Mouse (Mus musculus) limb, embryonic 14.5 days (tissue): Measurements from ENCODE around the gene Prune2. TPM values are rescaled to one million over a fixed set of nuclear protein-coding genes. Genes with fewer than 3 reads are reported as not detected.
A peak's percentile ranks its signal among the peaks of the same experiment; 100 is the strongest.

ENCODE experiments used
- ATAC-seq: fragments of 200-750 bp; cut with Nextera tagmentation; 2 replicates; pipeline ENCODE4 v1.8.0; 2017; ENCODE audit warnings: low read depth, moderate number of reproducible peaks, moderate TSS enrichment; ENCODE audit not compliant: low FRiP score
- DNase-seq: peaks from one replicate; pipeline ENCODE4 v3.0.0-alpha.2; 2015; ENCODE audit warnings: low spot score
- H3K27ac ChIP-seq: fragments of 300-500 bp; sonication (generic); replicated peaks from 2 replicates; pipeline ENCODE4 v1.5.1; 2014; ENCODE audit warnings: low read depth, mild to moderate bottlenecking, low read length, moderate library complexity, mixed read lengths
- H3K27me3 ChIP-seq: fragments of 300-500 bp; sonication (generic); 2 replicates; pipeline ENCODE4 v1.6.1; 2014; ENCODE audit warnings: low read length, mixed read lengths; ENCODE audit not compliant: control insufficient read depth, insufficient read depth
- H3K36me3 ChIP-seq: fragments of 300-500 bp; sonication (generic); 2 replicates; pipeline ENCODE4 v1.6.1; 2014; ENCODE audit warnings: mild to moderate bottlenecking, low read length, moderate library complexity, mixed read lengths; ENCODE audit not compliant: control insufficient read depth, insufficient read depth
- H3K4me1 ChIP-seq: fragments of 300-500 bp; sonication (generic); 2 replicates; pipeline ENCODE4 v1.6.1; 2014; ENCODE audit warnings: antibody characterized with exemption, low read length, mixed read lengths; ENCODE audit not compliant: control insufficient read depth, insufficient read depth
- H3K4me2 ChIP-seq: fragments of 300-500 bp; sonication (generic); replicated peaks from 2 replicates; pipeline ENCODE4 v1.6.1; 2014; ENCODE audit warnings: low read depth, mild to moderate bottlenecking, low read length, moderate library complexity; ENCODE audit not compliant: severe bottlenecking
- H3K4me3 ChIP-seq: fragments of 300-500 bp; sonication (generic); replicated peaks from 2 replicates; pipeline ENCODE4 v1.5.1; 2014; ENCODE audit warnings: low read length
- H3K9ac ChIP-seq: fragments of 300-500 bp; sonication (generic); 2 replicates; pipeline ENCODE4 v1.6.1; 2014; ENCODE audit warnings: mild to moderate bottlenecking, low read depth, low read length, moderate library complexity; ENCODE audit not compliant: severe bottlenecking
- H3K9me3 ChIP-seq: fragments of 300-500 bp; sonication (generic); 2 replicates; pipeline ENCODE4 v1.6.1; 2016; ENCODE audit warnings: low read length; ENCODE audit not compliant: control insufficient read depth
- POLR2A ChIP-seq: fragments of 200-500 bp; IDR thresholded peaks from 2 replicates; pipeline ENCODE4 v1.8.0; 2012; ENCODE audit warnings: inconsistent platforms, mild to moderate bottlenecking, moderate library complexity, borderline replicate concordance; ENCODE audit not compliant: insufficient read depth, insufficient read length; ENCODE audit errors: extremely low read depth
- WGBS: fragments of 180-500 bp; shearing (Covaris S2); extraction: QIAGEN DNeasy Blood & Tissue Kit; methylation state at CpG from one replicate; pipeline ENCODE4 v1.1.7; 2014; 5-methylcytosine and 5-hydroxymethylcytosine counted together
- polyA plus RNA-seq, 2 experiments: library from polyadenylated mRNA; depleted of rRNA in 1 of 2; stranded (reverse) in 1 of 2; unstranded in 1 of 2; fragments of >200 nt; fragmentation: Nextera tagmentation in 1 of 2; extraction: Ambion mirVana in 1 of 2; gene quantifications; 2 replicates each; pipeline versions ENCODE4 v1.2.1 to v1.2.3; 2012 to 2014

The Prune2 gene
- polyA plus RNA-seq, 2 experiments = 2.1 to 2.3 TPM

- ATAC-seq (no peak), DNase-seq (no peak)
- H3K4me2 ChIP-seq = no peak overlapping the region
- H3K4me3 ChIP-seq = no peak overlapping the region
- no peaks in the 10 kb centered on the region for H3K36me3 ChIP-seq
- H3K27ac ChIP-seq = no peak overlapping the region
- no peaks in the 10 kb centered on the region for H3K9me3 ChIP-seq
- WGBS = 92% methylated on average over 13 of the region's 13 CpGs
- H3K4me1 ChIP-seq = no peaks in the 10 kb centered on the region
- H3K27me3 ChIP-seq = no peaks in the 10 kb centered on the region
- H3K9ac ChIP-seq = no peak overlapping the region
- no peak for TF ChIP-seq POLR2A
Measured at GRCm38 (mm10) chr19:17263679-17264370, 307.9 kb downstream of the Prune2 start.

- no peak for DNase-seq
- Histone ChIP-seq H3K36me3 (no peaks in the 10 kb centered on the region), H3K27me3 (no peaks in the 10 kb centered on the region), H3K9ac (no peak overlapping the region), H3K4me3 (no peak overlapping the region), H3K27ac (no peak overlapping the region), H3K9me3 (no peaks in the 10 kb centered on the region), H3K4me1 (no peaks in the 10 kb centered on the region), H3K4me2 (no peak overlapping the region)
- 87% methylated on average over 9 of the region's 9 CpGs for WGBS
- no peak for TF ChIP-seq POLR2A
- ATAC-seq = no peak
Measured at GRCm38 (mm10) chr19:17264481-17265196, 308.7 kb downstream of the Prune2 start.

- 88% methylated on average over 4 of the region's 4 CpGs for WGBS
- no peak for DNase-seq
Measured at GRCm38 (mm10) chr19:17268669-17269068, 312.8 kb downstream of the Prune2 start.

GRCm38 (mm10) chr19:17271179-17271622 lies 315.3 kb downstream of the Prune2 start:
- no peaks in the 10 kb centered on the region for H3K9me3 ChIP-seq
- H3K27me3 ChIP-seq = no peaks in the 10 kb centered on the region
- no peak overlapping the region for H3K9ac ChIP-seq
- peak overlapping the region; percentile 79 for H3K27ac ChIP-seq
- H3K36me3 ChIP-seq = no peaks in the 10 kb centered on the region
- peaks cover 5% of the 10 kb centered on the region for H3K4me1 ChIP-seq
- DNase-seq (peak; percentile 73), ATAC-seq (peak; percentile 78)
- H3K4me3 ChIP-seq = no peak overlapping the region
- TF ChIP-seq POLR2A = no peak
- 21% methylated on average over 3 of the region's 3 CpGs for WGBS
- no peak overlapping the region for H3K4me2 ChIP-seq

More at GRCm38 (mm10) chr19:17268669-17269068, 312.8 kb downstream of the Prune2 start:
- Histone ChIP-seq H3K9ac (no peak overlapping the region), H3K27ac (no peak overlapping the region), H3K36me3 (no peaks in the 10 kb centered on the region), H3K4me3 (no peak overlapping the region), H3K27me3 (no peaks in the 10 kb centered on the region), H3K4me1 (peaks cover 5% of the 10 kb centered on the region), H3K9me3 (no peaks in the 10 kb centered on the region), H3K4me2 (no peak overlapping the region)
- TF ChIP-seq POLR2A = no peak
- no peak for ATAC-seq

GRCm38 (mm10) chr19:17272988-17273387 lies 317.1 kb downstream of the Prune2 start:
- no peaks in the 10 kb centered on the region for H3K9me3 ChIP-seq
- H3K27me3 ChIP-seq = no peaks in the 10 kb centered on the region
- no peaks in the 10 kb centered on the region for H3K36me3 ChIP-seq
- H3K4me1 ChIP-seq = peaks cover 5% of the 10 kb centered on the region
- ATAC-seq (no peak), DNase-seq (no peak)
- no peak for TF ChIP-seq POLR2A
- H3K4me3 ChIP-seq = no peak overlapping the region
- 80% methylated on average over 2 of the region's 2 CpGs for WGBS
- H3K27ac ChIP-seq = no peak overlapping the region
- no peak overlapping the region for H3K4me2 ChIP-seq
- H3K9ac ChIP-seq = no peak overlapping the region

Other genes with a start within 250 kb of the Prune2 start
- 6.9 and 7.8 TPM in 2 replicates for gene Vps13a, start 175.2 kb upstream of the Prune2 start, polyA plus RNA-seq (2012; rRNA removed)
- gene Vps13a, start 175.2 kb upstream of the Prune2 start, polyA plus RNA-seq (2014; fragmentation: Nextera tagmentation; extraction: Ambion mirVana) = 8.6 and 9.6 TPM in 2 replicates
- 0.11 and 0.40 TPM in 2 replicates for gene Foxb2, start 82.3 kb upstream of the Prune2 start, polyA plus RNA-seq (2012; rRNA removed)
- gene Foxb2, start 82.3 kb upstream of the Prune2 start, polyA plus RNA-seq (2014; fragmentation: Nextera tagmentation; extraction: Ambion mirVana) = not detected in 2 replicates